Mouse (Mus musculus) neural tube, embryonic 15.5 days (tissue): ENCODE measurements around the gene Oas1e. TPM values are rescaled to one million over a fixed set of nuclear protein-coding genes. Genes with fewer than 3 reads are reported as not detected.

Experiments used
- ATAC-seq: fragments of 200-750 bp; cut with Nextera tagmentation; 2 replicates; pipeline ENCODE4 v1.8.0; 2017; ENCODE audit warnings: mild to moderate bottlenecking, moderate TSS enrichment, moderate library complexity; ENCODE audit not compliant: low FRiP score
- H3K27ac ChIP-seq: fragments of 300-500 bp; sonication (generic); replicated peaks from 2 replicates; pipeline ENCODE4 v1.5.1; 2015; ENCODE audit warnings: mild to moderate bottlenecking, inconsistent platforms
- H3K27me3 ChIP-seq: fragments of 300-500 bp; sonication (generic); replicated peaks from 2 replicates; pipeline ENCODE4 v1.6.1; 2015; ENCODE audit warnings: inconsistent platforms
- H3K36me3 ChIP-seq: fragments of 300-500 bp; sonication (generic); 2 replicates; pipeline ENCODE4 v1.6.1; 2015; ENCODE audit warnings: inconsistent platforms
- H3K4me1 ChIP-seq: fragments of 300-500 bp; sonication (generic); 2 replicates; pipeline ENCODE4 v1.6.1; 2015; ENCODE audit warnings: inconsistent platforms
- H3K4me2 ChIP-seq: fragments of 300-500 bp; sonication (generic); 2 replicates; pipeline ENCODE4 v1.6.1; 2015; ENCODE audit warnings: inconsistent platforms, mild to moderate bottlenecking, moderate library complexity
- H3K4me3 ChIP-seq: fragments of 300-500 bp; sonication (generic); replicated peaks from 2 replicates; pipeline ENCODE4 v1.5.1; 2015; ENCODE audit warnings: mild to moderate bottlenecking, inconsistent platforms
- H3K9ac ChIP-seq: fragments of 300-500 bp; sonication (generic); replicated peaks from 2 replicates; pipeline ENCODE4 v1.6.1; 2015; ENCODE audit warnings: mild to moderate bottlenecking, inconsistent platforms
- H3K9me3 ChIP-seq: fragments of 300-500 bp; sonication (generic); replicated peaks from 2 replicates; pipeline ENCODE4 v1.6.1; 2016; ENCODE audit warnings: inconsistent platforms
- WGBS: fragments of 180-500 bp; shearing (Covaris S2); methylation state at CpG from one replicate; pipeline ENCODE4 v1.1.7; 2015; ENCODE audit warnings: mixed read lengths; 5-methylcytosine and 5-hydroxymethylcytosine counted together
- polyA plus RNA-seq: library from polyadenylated mRNA; unstranded; fragments of >200 nt; fragmentation: Nextera tagmentation; extraction: Ambion mirVana; gene quantifications from 2 replicates; pipeline ENCODE4 v1.2.1, GENCODE M21; 2015

Gene Oas1e
- polyA plus RNA-seq, 1 experiment from 2014 or later = 0.31 TPM

- Histone ChIP-seq H3K4me2 (no peak overlapping the region), H3K36me3 (no peaks in the 10 kb centered on the region), H3K4me3 (no peak overlapping the region), H3K9ac (no peak overlapping the region), H3K27ac (no peak overlapping the region), H3K9me3 (no peaks in the 10 kb centered on the region), H3K4me1 (no peaks in the 10 kb centered on the region), H3K27me3 (no peaks in the 10 kb centered on the region)
- no peak for ATAC-seq
- 86% methylated on average over 14 of the region's 14 CpGs for WGBS
These were observed 19.9 kb downstream of the Oas1e start for GRCm38 (mm10) chr5:120775287-120775985.

- Histone ChIP-seq H3K9ac (no peak overlapping the region), H3K4me3 (no peak overlapping the region), H3K9me3 (no peaks in the 10 kb centered on the region), H3K27ac (no peak overlapping the region), H3K4me1 (no peaks in the 10 kb centered on the region), H3K4me2 (no peak overlapping the region), H3K27me3 (no peaks in the 10 kb centered on the region), H3K36me3 (no peaks in the 10 kb centered on the region)
- ATAC-seq = no peak
- 81% methylated on average over 3 of the region's 3 CpGs for WGBS
These were observed 25.9 kb downstream of the Oas1e start for GRCm38 (mm10) chr5:120769396-120769795.

- H3K36me3 ChIP-seq = no peaks in the 10 kb centered on the region
- WGBS = 68% methylated on average over 8 of the region's 8 CpGs
- H3K27me3 ChIP-seq = no peaks in the 10 kb centered on the region
These were observed 30.3 kb downstream of the Oas1e start for GRCm38 (mm10) chr5:120765010-120765409.

GRCm38 (mm10) chr5:120761901-120762300 is 33.4 kb downstream of the Oas1e start:
- Histone ChIP-seq H3K27me3 (no peaks in the 10 kb centered on the region), H3K4me1 (no peaks in the 10 kb centered on the region), H3K36me3 (no peaks in the 10 kb centered on the region), H3K4me3 (no peak overlapping the region), H3K9me3 (no peaks in the 10 kb centered on the region), H3K4me2 (peak overlapping the region; percentile 11), H3K27ac (no peak overlapping the region), H3K9ac (no peak overlapping the region)
- no peak for ATAC-seq
- 24% methylated on average over 6 of the region's 6 CpGs for WGBS

More at GRCm38 (mm10) chr5:120765010-120765409, 30.3 kb downstream of the Oas1e start:
- Histone ChIP-seq H3K4me3 (no peak overlapping the region), H3K27ac (no peak overlapping the region), H3K4me1 (no peaks in the 10 kb centered on the region), H3K9me3 (no peaks in the 10 kb centered on the region), H3K9ac (no peak overlapping the region), H3K4me2 (no peak overlapping the region)
- no peak for ATAC-seq

GRCm38 (mm10) chr5:120754215-120754614 is 41.1 kb downstream of the Oas1e start:
- no peaks in the 10 kb centered on the region for H3K27me3 ChIP-seq
- no peak overlapping the region for H3K9ac ChIP-seq
- no peaks in the 10 kb centered on the region for H3K4me1 ChIP-seq
- no peak overlapping the region for H3K4me2 ChIP-seq
- H3K9me3 ChIP-seq = no peaks in the 10 kb centered on the region
- H3K4me3 ChIP-seq = no peak overlapping the region
- H3K27ac ChIP-seq = no peak overlapping the region
- H3K36me3 ChIP-seq = no peaks in the 10 kb centered on the region
- no peak for ATAC-seq
- WGBS = 86% methylated on average over 4 of the region's 4 CpGs

GRCm38 (mm10) chr5:120752786-120753185 is 42.5 kb downstream of the Oas1e start:
- no peak overlapping the region for H3K4me2 ChIP-seq
- no peaks in the 10 kb centered on the region for H3K36me3 ChIP-seq
- H3K4me3 ChIP-seq = no peak overlapping the region
- H3K27ac ChIP-seq = no peak overlapping the region
- H3K9me3 ChIP-seq = no peaks in the 10 kb centered on the region
- H3K27me3 ChIP-seq = no peaks in the 10 kb centered on the region
- no peaks in the 10 kb centered on the region for H3K4me1 ChIP-seq
- ATAC-seq = no peak
- no peak overlapping the region for H3K9ac ChIP-seq
- 85% methylated on average over 3 of the region's 3 CpGs for WGBS

- 73% methylated on average over 3 of the region's 3 CpGs for WGBS
These were observed 44.1 kb downstream of the Oas1e start for GRCm38 (mm10) chr5:120751206-120751605.

GRCm38 (mm10) chr5:120749688-120750087 is 45.6 kb downstream of the Oas1e start, which contains the start of gene Oas2:
Gene Oas2 (minus strand): TSS chr5:120749853.
- no peak for ATAC-seq
- Histone ChIP-seq H3K4me1 (peaks cover 8% of the 10 kb centered on the region), H3K9ac (no peak within 1 kb of the TSS), H3K4me3 (no peak within 1 kb of the TSS), H3K9me3 (no peaks in the 10 kb centered on the region), H3K27ac (no peak within 1 kb of the TSS), H3K4me2 (no peak within 1 kb of the TSS), H3K27me3 (no peaks in the 10 kb centered on the region; the same call in 1 of the 2 replicates), H3K36me3 (no peaks in the 10 kb centered on the region)
- 71% methylated on average over 5 of the region's 5 CpGs for WGBS

More at GRCm38 (mm10) chr5:120751206-120751605, 44.1 kb downstream of the Oas1e start:
- no peaks in the 10 kb centered on the region; the same call in 1 of the 2 replicates for H3K27me3 ChIP-seq
- no peak overlapping the region for H3K27ac ChIP-seq
- ATAC-seq = no peak
- H3K4me2 ChIP-seq = no peak overlapping the region
- peaks cover 2% of the 10 kb centered on the region; the same call in 1 of the 2 replicates for H3K4me1 ChIP-seq
- H3K4me3 ChIP-seq = no peak overlapping the region
- H3K9me3 ChIP-seq = no peaks in the 10 kb centered on the region
- no peaks in the 10 kb centered on the region for H3K36me3 ChIP-seq
- no peak overlapping the region for H3K9ac ChIP-seq

GRCm38 (mm10) chr5:120746451-120746850 is 48.9 kb downstream of the Oas1e start:
- Histone ChIP-seq H3K27me3 (peaks cover 2% of the 10 kb centered on the region; the same call in 1 of the 2 replicates), H3K36me3 (no peaks in the 10 kb centered on the region), H3K4me2 (no peak overlapping the region), H3K9me3 (no peaks in the 10 kb centered on the region), H3K27ac (no peak overlapping the region), H3K4me1 (peaks cover 8% of the 10 kb centered on the region), H3K9ac (no peak overlapping the region), H3K4me3 (no peak overlapping the region)
- WGBS = 9% methylated on average over 5 of the region's 5 CpGs
- ATAC-seq = no peak

GRCm38 (mm10) chr5:120742125-120742524 is 53.2 kb downstream of the Oas1e start:
- Histone ChIP-seq H3K27me3 (peaks cover 7% of the 10 kb centered on the region; the same call in 1 of the 2 replicates), H3K4me1 (peaks cover 8% of the 10 kb centered on the region), H3K4me3 (no peak overlapping the region), H3K36me3 (no peaks in the 10 kb centered on the region), H3K27ac (no peak overlapping the region), H3K9ac (no peak overlapping the region), H3K9me3 (no peaks in the 10 kb centered on the region), H3K4me2 (no peak overlapping the region)
- no peak for ATAC-seq
- WGBS = 31% methylated on average over 4 of the region's 4 CpGs
